Mouse (Mus musculus) B cell, adult 2 months (primary cell): ENCODE measurements around the gene Dhx57.
"Not testable (repeated sequence)": the region's sequence is repeated elsewhere in the genome, so short reads cannot be mapped to it uniquely, and the experiment has no call there.

Experiments
- DNase-seq, 2 experiments: peaks; one replicate each; pipeline ENCODE4 v3.0.0; 2022

Dhx57 gene

DNA sequence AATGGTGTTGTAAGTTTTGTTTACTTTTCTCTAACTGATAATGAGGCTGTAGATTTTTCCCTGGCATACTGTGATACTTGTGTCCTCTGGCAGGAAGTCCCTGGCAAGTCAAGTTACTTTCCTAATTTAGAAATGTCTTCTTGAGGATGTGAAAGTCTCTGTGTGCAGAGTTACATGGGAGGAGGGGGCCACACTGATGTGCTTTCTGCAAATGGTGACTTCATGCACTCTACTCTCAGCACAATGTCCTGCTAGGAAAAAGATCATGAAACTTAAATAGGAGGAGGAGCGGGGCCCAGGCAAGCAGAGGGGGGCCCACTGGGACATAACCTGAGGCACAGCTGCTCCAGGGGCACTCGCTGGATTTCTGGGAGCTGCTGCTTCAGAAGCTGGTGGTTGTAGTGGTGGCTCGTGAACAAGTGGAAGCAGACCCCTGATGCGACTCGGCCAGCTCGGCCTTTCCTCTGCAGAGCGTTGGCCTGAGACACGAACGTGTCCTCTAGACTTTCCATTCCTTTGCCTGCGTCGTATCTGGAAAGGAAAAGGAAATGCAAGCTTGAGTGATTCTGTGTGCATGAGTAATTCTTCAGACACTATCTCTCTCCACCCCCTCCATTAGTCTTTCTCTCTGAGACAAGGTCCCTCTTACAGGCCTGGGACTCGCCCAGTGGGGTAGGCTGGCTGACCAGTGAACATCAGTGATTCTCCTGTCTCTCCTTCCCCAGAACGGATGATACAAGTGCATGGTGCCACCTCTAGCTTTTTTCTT is 37.3 kb downstream of the Dhx57 start:
- DNase-seq: peak in 1 of 2 experiments; percentile 9

DNA sequence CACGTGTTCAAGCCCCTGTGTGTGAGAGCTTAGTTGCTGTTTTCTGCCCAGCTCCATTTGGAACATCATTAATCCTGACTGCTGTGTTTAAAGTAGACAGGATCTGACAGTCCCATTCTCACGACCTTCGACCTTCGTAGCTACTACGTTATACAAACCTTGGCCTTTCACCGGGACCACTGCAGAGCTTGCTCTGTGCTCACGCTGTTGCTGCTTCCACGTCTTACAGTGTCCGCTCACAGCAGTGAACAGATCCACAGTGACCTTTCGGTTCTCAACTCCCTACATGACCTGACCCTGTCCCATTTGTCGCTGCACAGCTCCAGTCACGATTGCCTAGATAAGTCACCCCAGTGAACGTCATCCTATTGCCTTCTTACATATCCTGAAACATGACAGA is 47.2 kb downstream of the Dhx57 start:
- DNase-seq: no peak

GRCm38 (mm10) chr17:80241594-80241993 is 48.7 kb downstream of the Dhx57 start:
- no peak for DNase-seq

- DNase-seq: no peak
These were observed 52.8 kb downstream of the Dhx57 start for GRCm38 (mm10) chr17:80237475-80237874.

DNA sequence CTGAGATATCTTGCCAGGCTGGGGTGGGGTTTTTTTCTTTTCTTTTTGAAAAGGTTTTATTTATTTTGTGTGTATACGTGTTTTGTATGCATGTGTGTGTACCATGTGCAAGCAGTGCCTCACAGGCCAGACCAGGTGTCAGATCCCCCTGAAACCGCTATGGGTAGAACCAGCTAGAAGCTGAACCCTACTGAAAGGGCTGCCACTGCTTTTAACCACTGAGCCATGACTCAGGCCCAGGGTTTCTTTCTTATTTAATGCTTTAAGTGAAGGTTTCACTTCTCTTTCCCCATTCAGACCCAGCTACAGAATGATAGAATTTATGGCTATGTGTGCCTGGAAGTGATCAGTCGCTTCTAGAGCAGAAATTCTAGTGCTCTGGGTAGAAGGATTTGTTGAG is 53.5 kb downstream of the Dhx57 start:
- peak; percentile 48 to 57 for DNase-seq

- DNase-seq: no peak
These were observed 54.8 kb downstream of the Dhx57 start for GRCm38 (mm10) chr17:80235477-80235876.

DNA sequence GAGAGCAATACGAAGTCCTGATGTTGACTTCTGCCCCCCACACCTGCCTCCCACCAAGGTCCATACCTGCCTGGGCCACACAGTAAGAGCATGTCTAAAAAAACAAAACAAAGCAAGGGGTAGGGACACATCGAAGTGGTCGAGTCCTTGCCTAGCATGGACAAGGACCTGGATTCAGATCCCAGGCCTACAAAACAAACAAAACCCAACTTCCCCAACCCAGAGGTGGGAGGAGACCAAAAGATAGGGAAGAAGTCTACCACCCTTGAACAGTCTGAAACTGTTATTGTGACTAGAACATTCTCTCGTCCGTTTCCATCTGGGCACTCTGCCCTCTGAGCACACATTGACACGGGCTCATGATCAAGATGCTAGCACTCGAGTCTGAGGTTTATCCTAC is 55.9 kb downstream of the Dhx57 start:
- DNase-seq: no peak

- no peak for DNase-seq
These were observed 56.4 kb downstream of the Dhx57 start for GRCm38 (mm10) chr17:80233844-80234243.

GRCm38 (mm10) chr17:80229396-80229795 is 60.9 kb downstream of the Dhx57 start:
- DNase-seq: no peak

DNA sequence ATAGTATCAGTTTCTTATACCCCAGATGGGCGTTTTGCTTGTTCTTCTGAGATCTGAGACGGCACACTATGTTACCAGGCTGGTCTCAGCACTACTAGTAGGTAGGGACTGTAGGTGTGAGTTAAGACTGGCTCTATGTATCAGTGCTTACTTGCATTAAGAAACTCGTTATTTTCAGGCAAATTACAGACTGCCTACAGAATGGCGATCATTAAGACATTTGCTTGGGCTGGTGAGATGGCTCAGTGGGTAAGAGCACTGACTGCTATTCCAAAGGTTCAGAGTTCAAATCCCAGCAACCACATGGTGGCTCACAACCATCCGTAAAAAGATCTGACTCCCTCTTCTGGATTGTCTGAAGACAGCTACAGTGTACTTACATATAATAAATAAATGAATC is 65.1 kb downstream of the Dhx57 start:
- not testable (repeated sequence) for DNase-seq

GRCm38 (mm10) chr17:80224326-80225116 is 65.8 kb downstream of the Dhx57 start, which contains the start of gene Gemin6:
Gene Gemin6 (plus strand): TSS chr17:80224441.
- DNase-seq: peak; percentile 82

- DNase-seq: no peak
These were observed 66.4 kb downstream of the Dhx57 start for GRCm38 (mm10) chr17:80223829-80224228.

GRCm38 (mm10) chr17:80221890-80222628 is 68.2 kb downstream of the Dhx57 start:
- peak; percentile 51 to 56 for DNase-seq

GRCm38 (mm10) chr17:80221202-80221601 is 69.1 kb downstream of the Dhx57 start:
- no peak for DNase-seq

- no peak for DNase-seq
These were observed 70.1 kb downstream of the Dhx57 start for GRCm38 (mm10) chr17:80220131-80220530.

DNA sequence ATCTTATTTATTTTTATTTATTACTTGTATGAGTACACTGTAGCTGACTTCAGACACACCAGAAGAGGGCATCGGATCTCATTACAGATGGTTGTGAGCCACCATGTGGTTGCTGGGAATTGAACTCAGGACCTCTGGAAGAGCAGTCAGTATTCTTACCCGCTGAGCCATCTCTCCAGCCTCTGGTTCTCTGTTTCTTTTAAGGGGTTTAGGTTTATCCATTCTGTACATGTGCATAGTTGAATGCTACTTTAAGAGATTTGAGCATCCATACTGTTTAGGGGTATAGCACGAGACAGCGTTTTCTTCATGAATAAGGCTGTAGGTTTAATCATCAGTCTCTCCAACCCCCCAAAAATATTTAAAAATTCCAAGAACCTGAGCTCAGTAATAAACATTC is 76.3 kb downstream of the Dhx57 start:
- DNase-seq: not testable (repeated sequence)

DNA sequence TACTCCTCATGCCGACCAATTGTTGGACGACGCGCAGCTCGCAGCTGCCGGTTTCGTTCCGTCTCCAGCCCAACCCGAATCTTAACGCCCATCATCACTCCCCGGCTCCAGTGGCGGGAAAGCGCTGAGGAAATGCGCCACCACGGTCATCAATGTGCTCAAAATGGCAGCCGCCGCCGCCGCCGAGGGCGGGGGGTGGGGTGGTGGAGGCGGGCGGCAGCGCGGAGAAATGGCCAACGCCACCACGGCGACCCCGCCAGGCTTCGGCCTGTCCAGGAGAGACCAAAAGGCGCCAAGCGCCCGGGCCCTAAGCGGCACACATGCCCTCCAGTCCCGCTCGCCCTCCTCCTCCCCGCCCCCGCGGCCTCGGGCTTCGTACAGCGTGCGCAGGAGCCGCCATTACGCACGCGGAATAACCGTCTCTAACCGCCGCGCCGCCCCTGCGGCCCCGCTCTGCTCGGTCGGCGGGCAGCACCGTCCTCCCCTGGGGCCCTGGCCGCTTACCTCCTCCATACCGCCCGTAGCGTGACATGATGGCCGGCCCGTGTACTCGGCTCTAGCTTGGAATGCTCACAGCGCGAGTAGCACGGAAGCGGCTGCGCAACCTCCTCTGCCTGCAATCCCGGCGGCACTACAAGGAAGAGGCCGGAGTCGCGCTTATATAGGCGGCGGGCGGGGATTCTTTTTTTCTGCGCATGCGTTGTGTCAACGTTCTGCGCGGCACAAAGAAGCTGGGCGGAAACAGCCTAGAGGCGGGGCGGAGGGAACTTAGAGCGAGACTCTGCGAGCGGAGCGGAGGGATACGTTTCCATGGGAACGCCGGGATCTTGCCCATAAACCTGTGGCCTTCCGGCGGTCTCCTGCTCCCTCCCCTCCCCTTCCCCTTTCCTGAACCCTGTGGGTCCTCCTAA is 83.3 kb downstream of the Dhx57 start, which contains the start of the genes Srsf7 and Ttc39d:
TSS of gene Srsf7 (minus strand) at position 637 of the 911 bp plus-strand sequence.
TSS of gene Ttc39d (plus strand) at position 790 of the 911 bp plus-strand sequence.
- DNase-seq: peak; percentile 99

DNA sequence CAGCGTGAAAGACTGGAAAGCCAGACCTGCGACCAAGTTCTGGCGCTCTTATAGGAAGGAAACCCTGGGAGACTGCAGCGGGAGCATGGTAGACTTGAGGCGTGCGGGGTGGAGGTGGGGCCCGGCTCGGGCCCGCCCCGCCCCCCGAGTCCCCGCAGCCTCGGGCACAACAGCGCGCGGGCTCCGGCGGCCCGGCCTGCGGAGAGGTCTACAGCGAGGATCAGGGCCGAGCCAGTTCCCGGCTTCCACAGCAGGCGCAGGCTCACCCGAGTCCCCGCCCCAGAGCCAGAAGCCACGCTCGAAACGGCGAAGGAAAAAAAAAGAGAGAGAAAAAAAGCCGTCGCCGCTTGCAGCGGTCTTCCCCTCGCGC is 84.0 kb downstream of the Dhx57 start:
- DNase-seq: peak; percentile 54 to 62

GRCm38 (mm10) chr17:80205657-80206056 is 84.6 kb downstream of the Dhx57 start:
- peak; percentile 10 to 12 for DNase-seq

DNA sequence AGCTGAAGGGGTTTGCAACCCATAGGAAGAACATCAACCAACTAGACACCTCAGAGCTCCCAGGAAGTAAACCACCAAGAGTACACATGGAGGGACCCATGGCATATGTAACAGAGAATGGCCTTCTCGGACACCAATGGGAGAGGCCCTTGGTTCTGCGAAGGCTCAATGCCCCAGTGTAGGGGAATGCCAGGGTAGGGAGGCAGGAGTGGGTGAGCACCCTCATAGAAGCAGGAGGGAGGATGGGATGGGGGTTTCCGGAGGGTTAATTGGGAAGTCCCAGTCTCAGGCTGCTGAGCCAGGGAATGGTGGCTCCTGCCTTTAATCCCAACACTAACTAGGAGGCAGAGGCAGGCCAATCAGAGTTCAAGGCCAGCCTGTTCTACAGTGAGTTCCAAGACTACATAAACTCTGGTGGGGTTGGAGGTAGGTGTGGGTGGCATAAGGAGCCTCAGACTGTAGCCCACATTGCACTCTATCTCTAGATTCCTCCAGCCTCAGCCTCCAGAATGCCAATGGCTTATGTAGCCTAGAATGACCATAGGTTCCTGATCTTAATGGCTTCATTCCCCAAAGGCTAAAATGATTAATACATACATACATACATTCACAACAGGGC is 91.0 kb downstream of the Dhx57 start:
- no peak for DNase-seq

DNA sequence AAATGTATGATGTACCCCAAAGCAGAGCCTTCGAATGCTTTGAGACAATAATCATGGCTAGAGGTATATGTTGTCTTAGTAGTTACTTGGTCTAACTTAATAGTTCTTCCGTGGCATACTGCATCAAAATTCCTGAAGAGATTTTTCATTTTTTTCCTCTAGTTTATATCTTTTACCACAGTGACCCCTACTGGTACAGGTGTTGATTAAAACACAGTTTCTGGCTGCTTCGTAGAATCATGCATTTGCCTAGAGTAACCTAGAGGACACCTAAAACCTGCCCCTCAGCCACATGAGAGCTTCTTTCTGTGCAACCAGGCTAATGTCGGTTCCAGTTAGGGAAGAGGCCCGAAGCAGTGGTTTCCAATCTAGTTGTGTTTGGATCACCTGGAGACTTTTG is 97.2 kb downstream of the Dhx57 start:
- DNase-seq: no peak
